In the genomic region with DNA sequence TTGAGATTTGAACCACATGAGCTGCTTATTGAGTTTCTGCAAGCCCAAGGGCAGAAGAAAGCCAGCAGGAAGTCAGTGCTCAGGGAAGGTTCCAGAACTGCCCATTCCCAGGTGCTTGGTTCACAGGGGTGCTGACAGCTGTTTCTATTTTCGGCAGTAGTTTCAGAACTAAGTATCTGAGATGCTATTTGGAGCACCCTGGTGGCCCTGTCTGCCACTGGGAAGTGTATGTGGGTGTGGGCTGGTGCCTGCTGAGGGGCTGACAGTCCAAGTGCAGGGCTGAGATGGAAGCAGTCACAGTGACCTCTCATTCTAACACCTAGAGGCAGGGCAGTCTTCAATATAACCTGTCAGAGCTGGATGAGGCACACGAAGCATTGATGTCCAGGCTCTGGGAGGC, we compare ENCODE assay signal across 25 mouse cellular contexts.
DNase-seq lines count a peak whose midpoint lies in the region; ATAC-seq and TF ChIP-seq lines count a peak whose summit lies in the region.
"Had no signal": no experiment of that assay in that cellular context is flagged by ENCODE, and none has a peak within 500 bp of the region (broad histone marks: within the 10 kb centered on the region; RNA-seq: fewer than 3 reads in every experiment).

No protein-coding gene starts in this region.

- peak; percentile 29 to 53 for DNase-seq in heart, adult 2 months
- peak; percentile 49 for DNase-seq in heart, postnatal 4 days
- DNase-seq in layer of hippocampus, postnatal 25 days (ENCODE audit: extremely low spot score in 1 of 2, low spot score in 1 of 2) = no peak
- DNase-seq in layer of hippocampus, adult 9-10 months (ENCODE audit: low spot score) = no peak
- DNase-seq in liver, embryonic 11.5 days (ENCODE audit: low spot score) = no peak
- DNase-seq: adrenal gland, postnatal 36 days; cerebellum, adult 18-20 months; cerebellum, postnatal 10 days; gastrocnemius, postnatal 10 days; kidney, adult 8-10 months; layer of hippocampus, adult 9-11 months; lung, postnatal 36 days; right cerebral cortex, postnatal 25 days; thymus, postnatal 25 days had no signal

- H3K9me3 ChIP-seq in heart, embryonic 11.5 days (replicated peaks; ENCODE audit: control insufficient read depth, low read length) = no peaks in the 10 kb centered on the region
- no peaks in the 10 kb centered on the region for H3K9me3 ChIP-seq in heart, embryonic 16.5 days (replicated peaks; ENCODE audit: control insufficient read depth, low read length)
- H3K9me3 ChIP-seq in liver, embryonic 11.5 days (ENCODE audit: control insufficient read depth, low read length) = no peaks in the 10 kb centered on the region
- H3K9me3 ChIP-seq: hindbrain, embryonic 13.5 days; limb, embryonic 12.5 days; lung, embryonic 15.5 days; stomach, embryonic 15.5 days had no signal

- WGBS in heart, adult 2 months = 54% methylated on average over 2 of the region's 2 CpGs
- WGBS in heart, embryonic 11.5 days (ENCODE audit: insufficient replicate concordance) = 37% methylated on average over 2 of the region's 2 CpGs
- 36% methylated on average over 2 of the region's 2 CpGs for WGBS in heart, embryonic 16.5 days
- 66% methylated on average over 2 of the region's 2 CpGs for WGBS in liver, embryonic 11.5 days

- H3K4me1 ChIP-seq in heart, adult 2 months (ENCODE audit: control insufficient read depth, insufficient read depth, low read length) = no peaks in the 10 kb centered on the region
- H3K4me1 ChIP-seq in heart, embryonic 11.5 days (ENCODE audit: control insufficient read depth, insufficient read depth, low read length) = peaks cover 10% of the 10 kb centered on the region; the same call in 1 of the 2 replicates
- H3K4me1 ChIP-seq in heart, embryonic 16.5 days (ENCODE audit: control insufficient read depth, insufficient read depth, low read length) = peaks cover 14% of the 10 kb centered on the region
- H3K4me1 ChIP-seq in liver, embryonic 11.5 days (replicated peaks; ENCODE audit: control insufficient read depth, insufficient read depth, low read length) = no peaks in the 10 kb centered on the region
- H3K4me1 ChIP-seq: limb, embryonic 12.5 days; lung, embryonic 15.5 days; stomach, embryonic 15.5 days had no signal

- no peak overlapping the region for H3K4me2 ChIP-seq in heart, embryonic 11.5 days
- no peak overlapping the region for H3K4me2 ChIP-seq in heart, embryonic 16.5 days (ENCODE audit: low read depth, low read length)
- H3K4me2 ChIP-seq in liver, embryonic 11.5 days = no peak overlapping the region
- H3K4me2 ChIP-seq: hindbrain, embryonic 13.5 days; limb, embryonic 12.5 days; lung, embryonic 15.5 days; midbrain, embryonic 11.5 days; stomach, embryonic 15.5 days had no signal

- H3K4me3 ChIP-seq in heart, adult 2 months = no peak overlapping the region
- H3K4me3 ChIP-seq in heart, embryonic 11.5 days (ENCODE audit: low read depth, low read length) = no peak overlapping the region
- H3K4me3 ChIP-seq in heart, embryonic 16.5 days (ENCODE audit: low read length) = no peak overlapping the region
- no peak overlapping the region for H3K4me3 ChIP-seq in liver, embryonic 11.5 days (ENCODE audit: low read depth, low read length)
- H3K4me3 ChIP-seq: erythroblast, embryonic 14.5 days; hindbrain, embryonic 13.5 days; limb, embryonic 12.5 days; lung, embryonic 15.5 days; stomach, embryonic 15.5 days had no signal

- TF ChIP-seq CTCF in heart, adult 2 months (IDR thresholded peaks at IDR 0.05) = peak; percentile 34

- TF ChIP-seq POLR2A in heart, adult 2 months (IDR thresholded peaks at IDR 0.05; ENCODE audit: insufficient read depth, low read depth, low read length) = no peak

- H3K36me3 ChIP-seq in heart, adult 2 months (ENCODE audit: control insufficient read depth, insufficient read depth, low read length) = no peaks in the 10 kb centered on the region
- H3K36me3 ChIP-seq in heart, embryonic 11.5 days (ENCODE audit: control insufficient read depth, insufficient read depth, low read length) = no peaks in the 10 kb centered on the region
- H3K36me3 ChIP-seq in heart, embryonic 16.5 days (ENCODE audit: control insufficient read depth, insufficient read depth) = no peaks in the 10 kb centered on the region
- H3K36me3 ChIP-seq in liver, embryonic 11.5 days (ENCODE audit: control insufficient read depth, insufficient read depth, low read length) = no peaks in the 10 kb centered on the region
- H3K36me3 ChIP-seq: hindbrain, embryonic 13.5 days; limb, embryonic 12.5 days; lung, embryonic 15.5 days; stomach, embryonic 15.5 days had no signal

- peak; percentile 75 for ATAC-seq in heart, embryonic 11.5 days (replicated peaks; ENCODE audit: insufficient number of reproducible peaks, low FRiP score, low TSS enrichment)
- ATAC-seq in heart, embryonic 16.5 days (replicated peaks; ENCODE audit: extremely low read depth, insufficient read depth, low FRiP score) = peak; percentile 93
- ATAC-seq in liver, embryonic 11.5 days (replicated peaks; ENCODE audit: low FRiP score) = no peak
- ATAC-seq: forebrain, embryonic 16.5 days; intestine, embryonic 16.5 days had no signal

- peak overlapping the region; percentile 61 for H3K27ac ChIP-seq in heart, adult 2 months
- peak overlapping the region; percentile 69 for H3K27ac ChIP-seq in heart, embryonic 11.5 days (ENCODE audit: low read depth, low read length)
- H3K27ac ChIP-seq in heart, embryonic 16.5 days (ENCODE audit: low read length) = peak overlapping the region; percentile 81
- no peak overlapping the region for H3K27ac ChIP-seq in liver, embryonic 11.5 days (ENCODE audit: low read depth, low read length)
- H3K27ac ChIP-seq: hindbrain, embryonic 13.5 days; kidney, postnatal 0 days; limb, embryonic 12.5 days; lung, embryonic 15.5 days; stomach, embryonic 15.5 days had no signal

- no peaks in the 10 kb centered on the region for H3K27me3 ChIP-seq in heart, adult 2 months (ENCODE audit: control insufficient read depth, insufficient read depth, low read length)
- H3K27me3 ChIP-seq in heart, embryonic 11.5 days (ENCODE audit: control insufficient read depth, insufficient read depth, low read length) = no peaks in the 10 kb centered on the region
- no peaks in the 10 kb centered on the region for H3K27me3 ChIP-seq in heart, embryonic 16.5 days (ENCODE audit: control insufficient read depth, insufficient read depth, low read length)
- no peaks in the 10 kb centered on the region for H3K27me3 ChIP-seq in liver, embryonic 11.5 days (replicated peaks; ENCODE audit: control insufficient read depth, insufficient read depth, low read length)
- H3K27me3 ChIP-seq: hindbrain, embryonic 13.5 days; limb, embryonic 12.5 days; lung, embryonic 15.5 days; stomach, embryonic 15.5 days had no signal

- intact Hi-C loops in heart, adult 2 months (cut with DNase I) = no loop called here

- TF ChIP-seq EP300 in heart, adult 2 months (IDR thresholded peaks at IDR 0.05; ENCODE audit: insufficient read depth, low read depth, low read length) = 0 out of 2 replicates have a peak, but pooled peaks have one; percentile 28

- H3K79me2 ChIP-seq in heart, adult 2 months (replicated peaks; ENCODE audit: control insufficient read depth, insufficient read depth, low read length) = no peaks in the 10 kb centered on the region

- no peak overlapping the region for H3K9ac ChIP-seq in heart, adult 2 months (ENCODE audit: low read depth, low read length)
- H3K9ac ChIP-seq in heart, embryonic 11.5 days (ENCODE audit: low read depth, low read length) = no peak overlapping the region
- H3K9ac ChIP-seq in heart, embryonic 16.5 days (ENCODE audit: low read length) = no peak overlapping the region
- H3K9ac ChIP-seq in liver, embryonic 11.5 days (ENCODE audit: low read depth, low read length) = no peak overlapping the region
- H3K9ac ChIP-seq: hindbrain, embryonic 13.5 days; limb, embryonic 12.5 days; lung, embryonic 15.5 days; stomach, embryonic 15.5 days had no signal

Comparison
In these comparisons a context has a peak if more than half of its experiments do, and no peak if none do; other contexts are left out.
1. DNase-seq: peak in heart, adult 2 months (2 of 2) and heart, postnatal 4 days (single experiment); none in layer of hippocampus, postnatal 25 days (0 of 2), layer of hippocampus, adult 9-10 months (single experiment) and liver, embryonic 11.5 days (single experiment).